Mouse (Mus musculus) bone marrow, adult 2 months (tissue): ENCODE measurements around the gene Cpt2. TPM values are rescaled to one million over a fixed set of nuclear protein-coding genes. Genes with fewer than 3 reads are reported as not detected.
A peak's percentile ranks its signal among the peaks of the same experiment; 100 is the strongest.

Source experiments
- H3K27ac ChIP-seq: fragments of 200-500 bp; 2 replicates; pipeline ENCODE4 v1.5.1; 2012; ENCODE audit warnings: low read depth, mild to moderate bottlenecking, control low read depth, inconsistent platforms, low read length; ENCODE audit not compliant: control insufficient read depth, poor library complexity, insufficient read depth
- H3K4me1 ChIP-seq: fragments of 200-500 bp; 2 replicates; pipeline ENCODE4 v1.6.1; 2011; ENCODE audit warnings: low read length; ENCODE audit not compliant: control insufficient read depth, insufficient read depth
- H3K4me3 ChIP-seq: fragments of 200-500 bp; replicated peaks from 2 replicates; pipeline ENCODE3; 2011; ENCODE audit warnings: mild to moderate bottlenecking, low read depth, low read length, control low read depth; ENCODE audit not compliant: control insufficient read depth
- CTCF ChIP-seq: fragments of 200-500 bp; IDR thresholded peaks from 2 replicates; pipeline ENCODE4 v1.5.1; 2011; ENCODE audit warnings: low read length, control low read depth; ENCODE audit not compliant: control insufficient read depth, insufficient read depth
- POLR2A ChIP-seq: fragments of 200-500 bp; IDR thresholded peaks from 2 replicates; pipeline ENCODE4 v1.6.1; 2011; ENCODE audit warnings: low read depth, mild to moderate bottlenecking, control low read depth, low read length, borderline replicate concordance; ENCODE audit not compliant: control insufficient read depth
- WGBS: fragments of 180-500 bp; shearing (Covaris S2); methylation state at CpG from one replicate; pipeline ENCODE4 v1.1.7; 2018; 5-methylcytosine and 5-hydroxymethylcytosine counted together
- polyA plus RNA-seq: library from polyadenylated mRNA; stranded (reverse); fragments of >200 nt; gene quantifications from 2 replicates; pipeline ENCODE4 v1.2.4, GENCODE M21; 2011; ENCODE audit warnings: low replicate concordance; ENCODE audit not compliant: missing spikeins, insufficient read depth, insufficient read length

Gene Cpt2
- polyA plus RNA-seq: 23.3 and 24.6 TPM in 2 replicates

GRCm38 (mm10) chr4:107923145-107923802, at the start of gene Cpt2:
TSS of gene Cpt2 (minus strand) at chr4:107923610.
- Histone ChIP-seq H3K4me3 (peak within 1 kb of the TSS; percentile 80), H3K27ac (peak within 1 kb of the TSS; percentile 91), H3K4me1 (peaks cover 1% of the 10 kb centered on the region)
- WGBS: under 1% methylated on average over 38 of the region's 38 CpGs
- TF ChIP-seq POLR2A (peak; percentile 96), CTCF (no peak)

DNA sequence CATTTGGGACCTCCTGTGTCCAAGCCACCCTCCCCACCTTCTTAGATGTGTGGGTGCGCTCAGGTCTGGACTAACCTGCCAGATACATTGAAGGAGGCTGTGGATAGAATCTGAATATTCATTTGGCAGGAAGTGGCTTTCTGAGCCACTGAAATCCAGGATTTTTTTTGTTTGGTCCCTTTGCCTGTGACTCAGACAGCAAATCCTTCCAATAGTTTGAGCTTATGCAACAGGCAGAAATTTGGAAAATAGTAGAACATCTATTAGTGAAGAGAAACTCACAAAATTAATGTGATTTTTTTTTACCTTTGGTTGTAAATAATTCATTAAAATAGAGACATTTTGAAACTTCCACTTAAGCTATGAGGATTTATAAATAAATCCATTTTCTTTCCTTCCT, 47.8 kb upstream of the Cpt2 start:
- no peak overlapping the region for H3K4me3 ChIP-seq
- TF ChIP-seq POLR2A (no peak), CTCF (no peak)
- no peak overlapping the region for H3K27ac ChIP-seq
- H3K4me1 ChIP-seq: no peaks in the 10 kb centered on the region; the same call in 1 of the 2 replicates
- WGBS: 84% methylated on average over 1 of the region's 1 CpGs

- no peaks in the 10 kb centered on the region; the same call in 1 of the 2 replicates for H3K4me1 ChIP-seq
- no peak overlapping the region for H3K27ac ChIP-seq
- H3K4me3 ChIP-seq: no peak overlapping the region
- no peak for TF ChIP-seq POLR2A
- TF ChIP-seq CTCF: no peak
These were observed 46.4 kb upstream of the Cpt2 start for GRCm38 (mm10) chr4:107969781-107970180.

- TF ChIP-seq CTCF (no peak), POLR2A (no peak)
- Histone ChIP-seq H3K4me3 (no peak within 1 kb of the TSS), H3K4me1 (no peaks in the 10 kb centered on the region; the same call in 1 of the 2 replicates), H3K27ac (no peak within 1 kb of the TSS)
- 73% methylated on average over 16 of the region's 16 CpGs for whole genome bisulfite sequencing
These were observed 44.7 kb upstream of the Cpt2 start, which contains the start of gene Slc1a7 for GRCm38 (mm10) chr4:107967966-107968682. TSS of gene Slc1a7 (plus strand) at chr4:107968332.

DNA sequence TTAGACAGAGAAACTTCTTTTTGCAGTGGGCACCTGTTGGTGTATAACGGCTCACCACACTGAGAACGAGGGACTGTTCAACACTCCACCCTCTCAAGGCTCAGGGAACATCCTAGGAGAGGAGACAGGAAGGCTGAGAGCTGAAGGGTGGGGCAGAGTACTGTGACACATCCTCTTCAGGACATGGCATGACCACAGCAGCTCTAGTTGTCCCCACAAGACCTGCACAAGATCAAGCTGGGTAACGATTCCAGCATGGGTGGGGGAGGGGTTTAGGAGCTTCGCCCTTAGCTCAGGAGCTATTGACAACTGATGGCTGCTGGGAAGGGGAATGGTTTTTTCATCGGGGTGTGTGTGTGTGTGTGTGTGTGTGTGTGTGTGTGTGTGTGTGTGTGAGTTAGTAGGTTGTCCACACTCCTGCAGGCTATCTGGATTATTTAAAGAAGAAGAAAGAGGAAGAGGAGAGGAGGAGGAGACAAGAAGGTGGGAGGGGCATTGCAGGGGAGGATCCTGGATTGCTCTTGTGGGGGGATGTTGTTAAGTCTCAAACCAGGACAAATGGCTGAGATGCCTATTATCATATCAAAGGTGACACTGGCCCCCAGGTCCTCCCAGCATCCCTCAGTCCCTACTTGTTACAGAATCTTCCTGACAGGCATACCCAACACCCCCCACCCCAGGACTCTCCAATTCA, 43.2 kb upstream of the Cpt2 start:
- 19% methylated on average over 5 of the region's 5 CpGs for WGBS
- Histone ChIP-seq H3K4me1 (no peaks in the 10 kb centered on the region; the same call in 1 of the 2 replicates), H3K4me3 (no peak overlapping the region), H3K27ac (no peak overlapping the region)
- TF ChIP-seq POLR2A (no peak), CTCF (no peak)

DNA sequence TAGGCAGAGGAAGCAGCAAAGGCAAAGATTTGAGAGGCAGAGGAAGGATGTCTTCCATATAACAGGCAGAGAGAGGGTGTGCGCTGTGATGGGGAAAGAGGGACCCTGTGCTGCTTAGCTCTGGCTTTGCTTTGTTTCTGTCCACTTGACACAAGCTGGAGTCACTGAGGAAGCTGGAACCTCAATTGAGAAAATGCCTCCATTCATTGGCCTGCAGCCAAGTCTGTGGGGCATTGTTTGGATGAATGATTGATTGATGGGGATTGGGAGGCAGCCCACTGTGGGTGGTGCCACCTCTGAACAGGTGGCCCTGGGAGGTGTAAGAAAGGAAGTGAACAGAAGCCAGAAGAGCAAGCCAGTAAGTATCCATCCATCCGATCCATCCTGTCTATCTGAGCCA, 39.4 kb upstream of the Cpt2 start:
- H3K4me1 ChIP-seq: no peaks in the 10 kb centered on the region; the same call in 1 of the 2 replicates
- TF ChIP-seq POLR2A: no peak
- no peak for TF ChIP-seq CTCF
- no peak overlapping the region for H3K27ac ChIP-seq
- WGBS: 86% methylated on average over 2 of the region's 2 CpGs
- no peak overlapping the region for H3K4me3 ChIP-seq

DNA sequence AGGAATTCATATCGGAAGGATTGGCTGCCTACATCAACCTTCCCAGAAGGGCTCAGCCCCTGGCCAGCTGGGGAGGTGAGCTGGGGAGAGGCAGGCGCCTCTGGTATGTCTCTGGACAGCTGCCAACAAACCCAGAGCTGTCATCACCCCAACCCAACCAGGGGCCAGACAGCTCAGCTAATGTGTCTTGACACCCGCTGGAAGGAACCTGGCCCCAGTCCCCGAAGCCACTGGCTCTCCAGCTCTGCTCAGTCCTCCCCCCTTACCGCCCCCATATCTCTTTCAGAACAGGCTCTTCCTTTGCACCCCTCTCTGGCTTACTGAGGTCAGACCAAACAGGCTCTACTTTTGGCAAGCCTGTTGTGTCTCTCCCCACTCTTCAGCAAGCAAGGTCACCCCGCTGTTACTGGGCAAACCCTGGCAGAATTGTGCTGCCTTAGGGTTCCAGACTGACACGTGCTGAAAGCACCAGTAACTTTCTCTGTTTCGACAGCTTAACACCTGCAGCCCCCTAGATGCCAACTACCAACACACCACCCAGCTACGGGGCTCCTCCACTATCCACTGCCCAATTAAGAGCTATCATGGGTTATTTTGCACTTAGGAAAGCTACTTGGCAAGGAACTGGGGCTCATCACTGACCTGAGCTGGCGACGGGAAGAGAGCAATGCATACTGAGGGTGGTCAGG, 38.8 kb upstream of the Cpt2 start:
- H3K4me1 ChIP-seq: no peaks in the 10 kb centered on the region; the same call in 1 of the 2 replicates
- no peak overlapping the region for H3K4me3 ChIP-seq
- H3K27ac ChIP-seq: no peak overlapping the region
- 31% methylated on average over 11 of the region's 11 CpGs for WGBS
- no peak for TF ChIP-seq CTCF
- TF ChIP-seq POLR2A: no peak

DNA sequence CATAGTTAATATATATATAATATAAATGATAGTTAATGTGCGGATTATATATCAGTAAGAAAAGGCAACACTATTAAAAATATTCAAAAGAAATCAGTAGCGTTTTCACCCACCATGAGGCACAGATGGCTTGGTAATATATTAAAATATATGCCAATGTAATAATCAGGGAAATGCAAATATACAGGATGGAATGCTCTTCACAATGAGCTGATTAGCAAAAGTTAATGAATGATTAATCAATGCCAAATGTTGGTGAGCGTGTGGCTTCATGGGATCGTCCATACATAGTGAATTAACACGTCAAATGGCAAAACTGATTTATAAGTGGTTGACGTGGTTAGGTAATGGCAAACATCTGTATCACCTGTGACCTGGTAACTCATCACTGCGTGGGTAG, 35.1 kb upstream of the Cpt2 start:
- Histone ChIP-seq H3K4me3 (no peak overlapping the region), H3K4me1 (no peaks in the 10 kb centered on the region; the same call in 1 of the 2 replicates), H3K27ac (no peak overlapping the region)
- TF ChIP-seq POLR2A (no peak), CTCF (no peak)
- 86% methylated on average over 7 of the region's 7 CpGs for WGBS
